Mouse (Mus musculus) heart, embryonic 12.5 days (tissue): ENCODE results near the gene Slc17a4. TPM values are rescaled to one million over a fixed set of nuclear protein-coding genes. Genes with fewer than 3 reads are reported as not detected.

Experiments
- ATAC-seq: fragments of 200-750 bp; cut with Nextera tagmentation; 2 replicates; pipeline ENCODE4 v1.8.0; 2017; ENCODE audit warnings: moderate TSS enrichment, moderate library complexity; ENCODE audit not compliant: insufficient number of reproducible peaks, low FRiP score
- H3K27ac ChIP-seq: fragments of 300-500 bp; sonication (generic); 2 replicates; pipeline ENCODE4 v1.5.1; 2016; ENCODE audit warnings: mild to moderate bottlenecking, moderate library complexity; ENCODE audit not compliant: poor library complexity, severe bottlenecking
- H3K27me3 ChIP-seq: fragments of 300-500 bp; sonication (generic); replicated peaks from 2 replicates; pipeline ENCODE4 v1.6.1; 2016; ENCODE audit warnings: mild to moderate bottlenecking, moderate library complexity
- H3K36me3 ChIP-seq: fragments of 300-500 bp; sonication (generic); 2 replicates; pipeline ENCODE4 v1.6.1; 2016; ENCODE audit warnings: mild to moderate bottlenecking, moderate library complexity
- H3K4me1 ChIP-seq: fragments of 300-500 bp; sonication (generic); replicated peaks from 2 replicates; pipeline ENCODE4 v1.6.1; 2016; ENCODE audit warnings: mild to moderate bottlenecking
- H3K4me2 ChIP-seq: fragments of 300-500 bp; sonication (generic); 2 replicates; pipeline ENCODE4 v1.6.1; 2016; ENCODE audit warnings: mild to moderate bottlenecking, moderate library complexity
- H3K4me3 ChIP-seq: fragments of 300-500 bp; sonication (generic); 2 replicates; pipeline ENCODE4 v1.5.1; 2016; ENCODE audit warnings: mild to moderate bottlenecking
- H3K9ac ChIP-seq: fragments of 300-500 bp; sonication (generic); 2 replicates; pipeline ENCODE4 v1.6.1; 2016; ENCODE audit warnings: mild to moderate bottlenecking, moderate library complexity
- H3K9me3 ChIP-seq: fragments of 300-500 bp; sonication (generic); replicated peaks from 2 replicates; pipeline ENCODE4 v1.6.1; 2016; ENCODE audit warnings: mild to moderate bottlenecking, moderate library complexity
- WGBS: fragments of 180-500 bp; shearing (Covaris S2); methylation state at CpG from one replicate; pipeline ENCODE4 v1.1.7; 2016; 5-methylcytosine and 5-hydroxymethylcytosine counted together
- polyA plus RNA-seq: library from polyadenylated mRNA; unstranded; fragments of >200 nt; fragmentation: Nextera tagmentation; extraction: Ambion mirVana; gene quantifications from 2 replicates; pipeline ENCODE4 v1.2.1, GENCODE M21; 2016

Gene Slc17a4
- polyA plus RNA-seq, 1 experiment from 2014 or later = not detected

GRCm38 (mm10) chr13:23930904-23931303 lies 16.1 kb upstream of the Slc17a4 start:
- no peaks in the 10 kb centered on the region; the same call in 1 of the 2 replicates for H3K27me3 ChIP-seq
- ATAC-seq = no peak
- H3K4me2 ChIP-seq = no peak overlapping the region
- H3K9ac ChIP-seq = no peak overlapping the region
- peaks cover 7% of the 10 kb centered on the region for H3K4me1 ChIP-seq
- 68% methylated on average over 11 of the region's 11 CpGs for WGBS
- no peaks in the 10 kb centered on the region for H3K36me3 ChIP-seq
- H3K4me3 ChIP-seq = no peak overlapping the region
- H3K27ac ChIP-seq = no peak overlapping the region
- H3K9me3 ChIP-seq = 0 out of 2 replicates have a peak, but pooled peaks cover 5% of the 10 kb centered on the region

- 0 out of 2 replicates have a peak, but pooled peaks cover 5% of the 10 kb centered on the region for H3K9me3 ChIP-seq
- ATAC-seq = no peak
- H3K27ac ChIP-seq = no peak overlapping the region
- no peaks in the 10 kb centered on the region for H3K36me3 ChIP-seq
- H3K4me2 ChIP-seq = no peak overlapping the region
- no peak overlapping the region for H3K4me3 ChIP-seq
- no peak overlapping the region for H3K9ac ChIP-seq
- 84% methylated on average over 9 of the region's 9 CpGs for WGBS
- H3K4me1 ChIP-seq = peaks cover 7% of the 10 kb centered on the region
- no peaks in the 10 kb centered on the region; the same call in 1 of the 2 replicates for H3K27me3 ChIP-seq
These were observed 15.7 kb upstream of the Slc17a4 start for GRCm38 (mm10) chr13:23930461-23930860.

- H3K36me3 ChIP-seq = no peaks in the 10 kb centered on the region
- H3K4me3 ChIP-seq = no peak overlapping the region
- WGBS = 37% methylated on average over 3 of the region's 3 CpGs
- H3K9me3 ChIP-seq = no peaks in the 10 kb centered on the region
- H3K4me2 ChIP-seq = peak overlapping the region; percentile 9
- no peak overlapping the region for H3K9ac ChIP-seq
- no peak for ATAC-seq
- no peak overlapping the region for H3K27ac ChIP-seq
- peaks cover 7% of the 10 kb centered on the region for H3K4me1 ChIP-seq
- no peaks in the 10 kb centered on the region for H3K27me3 ChIP-seq
These were observed 13.8 kb upstream of the Slc17a4 start for GRCm38 (mm10) chr13:23928637-23929036.

GRCm38 (mm10) chr13:23925792-23926191 lies 11.0 kb upstream of the Slc17a4 start:
- H3K9ac ChIP-seq = no peak overlapping the region
- no peaks in the 10 kb centered on the region for H3K9me3 ChIP-seq
- H3K36me3 ChIP-seq = no peaks in the 10 kb centered on the region
- no peak overlapping the region for H3K27ac ChIP-seq
- WGBS = 73% methylated on average over 2 of the region's 2 CpGs
- no peak overlapping the region for H3K4me3 ChIP-seq
- H3K4me1 ChIP-seq = peaks cover 7% of the 10 kb centered on the region
- H3K4me2 ChIP-seq = no peak overlapping the region
- H3K27me3 ChIP-seq = no peaks in the 10 kb centered on the region
- no peak for ATAC-seq

- Histone ChIP-seq H3K4me3 (no peak overlapping the region), H3K27ac (no peak overlapping the region), H3K27me3 (0 out of 2 replicates have a peak, but pooled peaks cover under 1% of the 10 kb centered on the region), H3K4me2 (no peak overlapping the region), H3K4me1 (peaks cover 36% of the 10 kb centered on the region), H3K9ac (no peak overlapping the region), H3K36me3 (no peaks in the 10 kb centered on the region), H3K9me3 (no peaks in the 10 kb centered on the region)
- WGBS = 54% methylated on average over 4 of the region's 4 CpGs
- no peak for ATAC-seq
These were observed 2.9 kb upstream of the Slc17a4 start for GRCm38 (mm10) chr13:23917674-23918073.

- Histone ChIP-seq H3K9ac (no peak overlapping the region), H3K9me3 (no peaks in the 10 kb centered on the region), H3K4me1 (peaks cover 36% of the 10 kb centered on the region), H3K27ac (peak overlapping the region; percentile 59; the same call in 1 of the 2 replicates), H3K4me3 (no peak overlapping the region), H3K4me2 (peak overlapping the region; percentile 8; the same call in 1 of the 2 replicates), H3K36me3 (no peaks in the 10 kb centered on the region), H3K27me3 (0 out of 2 replicates have a peak, but pooled peaks cover 5% of the 10 kb centered on the region)
- WGBS = 31% methylated on average over 1 of the region's 1 CpGs
- no peak for ATAC-seq
These were observed 1.3 kb upstream of the Slc17a4 start for GRCm38 (mm10) chr13:23916132-23916531.

- H3K4me2 ChIP-seq = peak overlapping the region; percentile 9
- H3K9me3 ChIP-seq = no peaks in the 10 kb centered on the region
- no peaks in the 10 kb centered on the region for H3K36me3 ChIP-seq
- peak overlapping the region; percentile 78 for H3K27ac ChIP-seq
- H3K9ac ChIP-seq = no peak overlapping the region
- peak; percentile 89 for ATAC-seq
- H3K4me1 ChIP-seq = peaks cover 36% of the 10 kb centered on the region
- 0 out of 2 replicates have a peak, but pooled peaks cover 5% of the 10 kb centered on the region for H3K27me3 ChIP-seq
- WGBS = 9% methylated on average over 6 of the region's 6 CpGs
- no peak overlapping the region for H3K4me3 ChIP-seq
These were observed 960 bp downstream of the Slc17a4 start for GRCm38 (mm10) chr13:23913791-23914306.

- no peak for ATAC-seq
- WGBS = 76% methylated on average over 5 of the region's 5 CpGs
- peaks cover 32% of the 10 kb centered on the region for H3K4me1 ChIP-seq
These were observed 3.5 kb downstream of the Slc17a4 start for GRCm38 (mm10) chr13:23911335-23911734.

GRCm38 (mm10) chr13:23910121-23910520 lies 4.7 kb downstream of the Slc17a4 start:
- H3K9me3 ChIP-seq = no peaks in the 10 kb centered on the region
- H3K4me1 ChIP-seq = peaks cover 20% of the 10 kb centered on the region
- no peaks in the 10 kb centered on the region for H3K36me3 ChIP-seq
- no peak for ATAC-seq
- H3K27ac ChIP-seq = no peak overlapping the region
- WGBS = 75% methylated on average over 5 of the region's 5 CpGs
- H3K4me2 ChIP-seq = no peak overlapping the region
- H3K9ac ChIP-seq = no peak overlapping the region
- H3K4me3 ChIP-seq = no peak overlapping the region
- H3K27me3 ChIP-seq = peaks cover 10% of the 10 kb centered on the region; the same call in 1 of the 2 replicates

More at GRCm38 (mm10) chr13:23911335-23911734, 3.5 kb downstream of the Slc17a4 start:
- Histone ChIP-seq H3K9ac (no peak overlapping the region), H3K27me3 (peaks cover 10% of the 10 kb centered on the region; the same call in 1 of the 2 replicates), H3K4me3 (no peak overlapping the region), H3K4me2 (no peak overlapping the region), H3K27ac (no peak overlapping the region), H3K9me3 (no peaks in the 10 kb centered on the region), H3K36me3 (no peaks in the 10 kb centered on the region)

GRCm38 (mm10) chr13:23906906-23907305 lies 7.9 kb downstream of the Slc17a4 start:
- no peaks in the 10 kb centered on the region for H3K36me3 ChIP-seq
- H3K9me3 ChIP-seq = no peaks in the 10 kb centered on the region
- H3K4me1 ChIP-seq = no peaks in the 10 kb centered on the region
- 87% methylated on average over 5 of the region's 5 CpGs for WGBS
- H3K27me3 ChIP-seq = peaks cover 12% of the 10 kb centered on the region
- ATAC-seq = no peak
- no peak overlapping the region for H3K9ac ChIP-seq
- H3K4me2 ChIP-seq = no peak overlapping the region
- no peak overlapping the region for H3K27ac ChIP-seq
- H3K4me3 ChIP-seq = no peak overlapping the region

- Histone ChIP-seq H3K4me2 (no peak overlapping the region), H3K36me3 (no peaks in the 10 kb centered on the region), H3K9ac (no peak overlapping the region), H3K27me3 (peaks cover 12% of the 10 kb centered on the region; the same call in 1 of the 2 replicates), H3K4me3 (no peak overlapping the region), H3K4me1 (no peaks in the 10 kb centered on the region), H3K9me3 (no peaks in the 10 kb centered on the region), H3K27ac (no peak overlapping the region)
- ATAC-seq = no peak
- 30% methylated on average over 6 of the region's 6 CpGs for WGBS
These were observed 16.6 kb downstream of the Slc17a4 start for GRCm38 (mm10) chr13:23898242-23898641.

GRCm38 (mm10) chr13:23893269-23893593 lies 21.6 kb downstream of the Slc17a4 start:
- 40% methylated on average over 4 of the region's 4 CpGs for WGBS
- H3K4me2 ChIP-seq = no peak overlapping the region
- H3K9ac ChIP-seq = no peak overlapping the region
- H3K36me3 ChIP-seq = no peaks in the 10 kb centered on the region
- no peak overlapping the region for H3K4me3 ChIP-seq
- H3K4me1 ChIP-seq = 0 out of 2 replicates have a peak, but pooled peaks cover 4% of the 10 kb centered on the region
- H3K27ac ChIP-seq = no peak overlapping the region
- ATAC-seq = no peak
- H3K27me3 ChIP-seq = no peaks in the 10 kb centered on the region; the same call in 1 of the 2 replicates
- no peaks in the 10 kb centered on the region for H3K9me3 ChIP-seq
